Mouse (Mus musculus): ENCODE measurements around the gene Serpinb1c. TPM values are rescaled to one million over a fixed set of nuclear protein-coding genes. Genes with fewer than 3 reads are reported as not detected.

Serpinb1c gene
- polyA plus RNA-seq, 1 experiment from 2014 or later, result not detected

GRCm38 (mm10) chr13:32851967-32852366, 46.0 kb downstream of the Serpinb1c start:
- H3K27ac ChIP-seq (ENCODE audit: low read depth, low read length), result no peak overlapping the region
- peak; percentile 78 for ATAC-seq (ENCODE audit: low FRiP score, low TSS enrichment)
- H3K27me3 ChIP-seq (ENCODE audit: control insufficient read depth, insufficient read depth, low read length), result no peaks in the 10 kb centered on the region
- WGBS, result 10% methylated on average over 7 of the region's 7 CpGs
- H3K9ac ChIP-seq (ENCODE audit: low read depth, low read length), result no peak overlapping the region
- H3K4me3 ChIP-seq (ENCODE audit: low read length), result no peak overlapping the region
- peaks cover 7% of the 10 kb centered on the region; the same call in 1 of the 2 replicates for H3K4me1 ChIP-seq (ENCODE audit: control insufficient read depth, insufficient read depth, low read length)
- no peak overlapping the region for H3K4me2 ChIP-seq (replicated peaks; ENCODE audit: low read depth, low read length)
- H3K9me3 ChIP-seq (ENCODE audit: control insufficient read depth, low read length), result no peaks in the 10 kb centered on the region
- H3K36me3 ChIP-seq (ENCODE audit: control insufficient read depth, insufficient read depth, low read length), result no peaks in the 10 kb centered on the region

GRCm38 (mm10) chr13:32850668-32851404, 47.2 kb downstream of the Serpinb1c start, which contains the start of gene Serpinb1a:
TSS of gene Serpinb1a (minus strand) at chr13:32851185.
- H3K4me2 ChIP-seq (replicated peaks; ENCODE audit: low read depth, low read length), result no peak within 1 kb of the TSS
- no peak within 1 kb of the TSS for H3K4me3 ChIP-seq (ENCODE audit: low read length)
- no peaks in the 10 kb centered on the region for H3K9me3 ChIP-seq (ENCODE audit: control insufficient read depth, low read length)
- no peaks in the 10 kb centered on the region for H3K27me3 ChIP-seq (ENCODE audit: control insufficient read depth, insufficient read depth, low read length)
- H3K36me3 ChIP-seq (ENCODE audit: control insufficient read depth, insufficient read depth, low read length), result no peaks in the 10 kb centered on the region
- ATAC-seq (ENCODE audit: low FRiP score, low TSS enrichment), result no peak; the same call in 1 of the 2 replicates
- H3K4me1 ChIP-seq (ENCODE audit: control insufficient read depth, insufficient read depth, low read length), result peaks cover 7% of the 10 kb centered on the region; the same call in 1 of the 2 replicates
- no peak within 1 kb of the TSS for H3K9ac ChIP-seq (ENCODE audit: low read depth, low read length)
- 45% methylated on average over 10 of the region's 10 CpGs for WGBS
- no peak within 1 kb of the TSS for H3K27ac ChIP-seq (ENCODE audit: low read depth, low read length)

DNA sequence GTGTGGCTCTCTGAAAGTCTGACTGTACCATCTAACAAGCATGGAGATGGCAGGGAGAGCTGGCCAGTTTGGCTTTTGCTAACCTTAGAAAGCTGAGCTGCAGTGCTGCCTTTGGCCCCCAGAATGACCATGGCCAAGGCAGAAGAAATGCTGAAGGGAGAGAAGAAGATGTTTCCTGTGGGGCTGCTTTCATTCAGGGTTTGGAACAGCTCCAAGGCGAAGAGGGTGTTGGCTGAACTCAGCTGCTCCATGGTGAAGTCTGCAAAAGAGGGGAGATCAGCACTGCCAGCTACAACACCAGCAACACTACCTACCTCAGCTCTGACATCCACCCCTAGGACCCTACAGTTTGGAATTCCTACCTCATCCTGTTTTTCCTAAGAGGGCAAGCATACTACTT, 47.9 kb downstream of the Serpinb1c start:
- Histone ChIP-seq H3K4me2 (replicated peaks; ENCODE audit: low read depth, low read length) (no peak overlapping the region), H3K36me3 (ENCODE audit: control insufficient read depth, insufficient read depth, low read length) (no peaks in the 10 kb centered on the region), H3K4me3 (ENCODE audit: low read length) (no peak overlapping the region), H3K27me3 (ENCODE audit: control insufficient read depth, insufficient read depth, low read length) (no peaks in the 10 kb centered on the region), H3K27ac (ENCODE audit: low read depth, low read length) (no peak overlapping the region), H3K4me1 (ENCODE audit: control insufficient read depth, insufficient read depth, low read length) (peaks cover 7% of the 10 kb centered on the region; the same call in 1 of the 2 replicates), H3K9ac (ENCODE audit: low read depth, low read length) (no peak overlapping the region), H3K9me3 (ENCODE audit: control insufficient read depth, low read length) (no peaks in the 10 kb centered on the region)
- no peak for ATAC-seq (ENCODE audit: low FRiP score, low TSS enrichment)
- 76% methylated on average over 1 of the region's 1 CpGs for WGBS

- Histone ChIP-seq H3K9me3 (ENCODE audit: control insufficient read depth, low read length) (no peaks in the 10 kb centered on the region), H3K4me2 (replicated peaks; ENCODE audit: low read depth, low read length) (no peak overlapping the region), H3K4me3 (ENCODE audit: low read length) (no peak overlapping the region), H3K36me3 (ENCODE audit: control insufficient read depth, insufficient read depth, low read length) (no peaks in the 10 kb centered on the region), H3K27me3 (ENCODE audit: control insufficient read depth, insufficient read depth, low read length) (no peaks in the 10 kb centered on the region), H3K4me1 (ENCODE audit: control insufficient read depth, insufficient read depth, low read length) (peaks cover 7% of the 10 kb centered on the region; the same call in 1 of the 2 replicates), H3K27ac (ENCODE audit: low read depth, low read length) (no peak overlapping the region), H3K9ac (ENCODE audit: low read depth, low read length) (no peak overlapping the region)
- ATAC-seq (ENCODE audit: low FRiP score, low TSS enrichment), result peak; percentile 32; the same call in 1 of the 2 replicates
Measured at GRCm38 (mm10) chr13:32849531-32850123, 48.4 kb downstream of the Serpinb1c start.

DNA sequence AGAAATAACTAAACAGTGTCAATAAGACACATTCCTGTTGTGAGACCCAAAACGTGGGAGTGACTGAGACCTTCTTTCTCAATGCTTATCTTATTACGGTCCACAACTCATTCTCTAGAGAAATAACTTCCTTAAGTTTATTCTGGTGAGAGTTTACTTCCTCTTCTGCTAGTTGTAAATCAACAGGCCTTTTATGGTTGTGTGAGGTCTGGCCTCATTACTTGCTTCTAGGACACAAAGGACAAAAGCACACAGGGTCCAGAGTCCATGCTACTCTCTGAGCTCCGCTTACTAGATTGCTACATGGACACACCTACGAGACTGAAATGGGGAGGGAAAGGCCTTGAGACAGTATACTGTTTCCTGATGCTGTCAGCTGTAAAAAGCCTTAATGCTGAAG, 48.9 kb downstream of the Serpinb1c start:
- no peaks in the 10 kb centered on the region for H3K36me3 ChIP-seq (ENCODE audit: control insufficient read depth, insufficient read depth, low read length)
- H3K9ac ChIP-seq (ENCODE audit: low read depth, low read length), result no peak overlapping the region
- H3K4me3 ChIP-seq (ENCODE audit: low read length), result no peak overlapping the region
- peaks cover 7% of the 10 kb centered on the region; the same call in 1 of the 2 replicates for H3K4me1 ChIP-seq (ENCODE audit: control insufficient read depth, insufficient read depth, low read length)
- no peaks in the 10 kb centered on the region for H3K27me3 ChIP-seq (ENCODE audit: control insufficient read depth, insufficient read depth, low read length)
- WGBS, result 13% methylated on average over 4 of the region's 4 CpGs
- H3K4me2 ChIP-seq (replicated peaks; ENCODE audit: low read depth, low read length), result no peak overlapping the region
- H3K9me3 ChIP-seq (ENCODE audit: control insufficient read depth, low read length), result no peaks in the 10 kb centered on the region
- no peak overlapping the region for H3K27ac ChIP-seq (ENCODE audit: low read depth, low read length)
- no peak for ATAC-seq (ENCODE audit: low FRiP score, low TSS enrichment)

DNA sequence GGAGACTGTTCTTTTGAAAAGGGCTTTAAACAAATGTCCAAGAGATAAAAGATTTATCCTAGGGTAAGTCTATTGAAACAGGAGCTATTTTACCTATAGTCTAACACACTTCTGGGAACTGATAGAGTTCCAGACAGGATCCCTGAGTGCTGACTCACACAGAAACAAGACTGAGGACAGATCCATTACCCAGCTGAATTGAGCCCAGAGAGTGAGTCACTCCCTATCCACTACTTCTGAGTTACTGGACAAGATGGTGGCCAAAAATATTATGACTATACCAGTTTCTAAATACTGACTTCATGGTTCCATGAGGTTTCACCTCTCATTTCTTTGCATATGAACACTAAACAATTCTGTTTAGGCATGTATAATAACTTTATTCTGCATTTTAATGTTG, 51.8 kb downstream of the Serpinb1c start:
- no peak overlapping the region for H3K9ac ChIP-seq (ENCODE audit: low read depth, low read length)
- no peaks in the 10 kb centered on the region for H3K27me3 ChIP-seq (ENCODE audit: control insufficient read depth, insufficient read depth, low read length)
- H3K4me2 ChIP-seq (replicated peaks; ENCODE audit: low read depth, low read length), result no peak overlapping the region
- no peak overlapping the region for H3K4me3 ChIP-seq (ENCODE audit: low read length)
- H3K27ac ChIP-seq (ENCODE audit: low read depth, low read length), result no peak overlapping the region
- H3K9me3 ChIP-seq (ENCODE audit: control insufficient read depth, low read length), result no peaks in the 10 kb centered on the region
- peaks cover 7% of the 10 kb centered on the region; the same call in 1 of the 2 replicates for H3K4me1 ChIP-seq (ENCODE audit: control insufficient read depth, insufficient read depth, low read length)
- no peak for ATAC-seq (ENCODE audit: low FRiP score, low TSS enrichment)
- no peaks in the 10 kb centered on the region for H3K36me3 ChIP-seq (ENCODE audit: control insufficient read depth, insufficient read depth, low read length)

GRCm38 (mm10) chr13:32841349-32841748, 56.7 kb downstream of the Serpinb1c start:
- Histone ChIP-seq H3K27ac (ENCODE audit: low read depth, low read length) (no peak overlapping the region), H3K4me1 (ENCODE audit: control insufficient read depth, insufficient read depth, low read length) (no peaks in the 10 kb centered on the region), H3K4me3 (ENCODE audit: low read length) (no peak overlapping the region), H3K4me2 (replicated peaks; ENCODE audit: low read depth, low read length) (no peak overlapping the region), H3K9me3 (ENCODE audit: control insufficient read depth, low read length) (no peaks in the 10 kb centered on the region), H3K36me3 (ENCODE audit: control insufficient read depth, insufficient read depth, low read length) (no peaks in the 10 kb centered on the region), H3K27me3 (ENCODE audit: control insufficient read depth, insufficient read depth, low read length) (no peaks in the 10 kb centered on the region), H3K9ac (ENCODE audit: low read depth, low read length) (no peak overlapping the region)
- ATAC-seq (ENCODE audit: low FRiP score, low TSS enrichment), result no peak
- WGBS, result 83% methylated on average over 3 of the region's 3 CpGs

DNA sequence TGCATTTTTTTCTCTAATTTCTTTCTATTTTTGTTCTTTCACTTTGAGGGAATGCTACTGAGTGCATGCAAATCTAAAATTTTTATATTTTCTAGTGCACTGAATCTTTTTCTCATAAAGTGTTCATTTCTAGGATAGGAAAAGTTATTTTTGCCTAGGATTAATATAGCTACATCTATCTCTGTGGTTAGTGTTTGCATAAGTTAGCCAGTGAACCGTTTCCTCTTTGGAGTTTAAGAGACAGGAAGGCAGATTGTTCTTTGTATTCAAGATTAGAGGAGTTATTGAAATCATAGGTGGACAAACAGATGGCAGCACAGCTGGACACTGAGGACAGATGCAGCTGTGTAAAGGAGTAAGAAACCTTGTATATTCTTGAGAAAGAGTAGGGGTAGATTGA, 58.7 kb downstream of the Serpinb1c start:
- ATAC-seq (ENCODE audit: low FRiP score, low TSS enrichment), result no peak
- Histone ChIP-seq H3K27ac (ENCODE audit: low read depth, low read length) (no peak overlapping the region), H3K4me2 (replicated peaks; ENCODE audit: low read depth, low read length) (no peak overlapping the region), H3K4me3 (ENCODE audit: low read length) (no peak overlapping the region), H3K4me1 (ENCODE audit: control insufficient read depth, insufficient read depth, low read length) (no peaks in the 10 kb centered on the region), H3K9me3 (ENCODE audit: control insufficient read depth, low read length) (no peaks in the 10 kb centered on the region), H3K9ac (ENCODE audit: low read depth, low read length) (no peak overlapping the region), H3K27me3 (ENCODE audit: control insufficient read depth, insufficient read depth, low read length) (no peaks in the 10 kb centered on the region), H3K36me3 (ENCODE audit: control insufficient read depth, insufficient read depth, low read length) (no peaks in the 10 kb centered on the region)
- 57% methylated on average over 1 of the region's 1 CpGs for WGBS

DNA sequence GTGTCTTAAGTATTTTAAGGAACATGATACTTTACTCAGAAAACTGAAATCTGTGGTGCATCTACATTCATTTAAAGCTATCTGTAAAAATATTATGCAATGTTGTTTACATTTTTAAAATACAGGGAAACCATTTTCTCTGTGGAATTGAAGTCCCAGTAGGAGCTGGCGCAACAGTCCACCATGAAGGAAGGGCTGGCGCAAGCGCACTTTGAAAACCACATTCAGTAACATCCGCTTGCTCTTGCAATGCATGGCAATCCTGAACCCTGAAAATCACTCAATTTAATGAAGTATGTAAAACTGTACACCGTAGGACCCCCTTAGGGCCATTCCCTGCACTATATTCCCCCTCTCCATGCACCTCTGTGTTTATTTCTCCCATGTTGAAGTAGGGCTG, 63.5 kb downstream of the Serpinb1c start:
- no peak overlapping the region for H3K9ac ChIP-seq (ENCODE audit: low read depth, low read length)

More for the DNA sequence above, 63.5 kb downstream of the Serpinb1c start:
- WGBS, result 91% methylated on average over 5 of the region's 5 CpGs
- no peak overlapping the region for H3K4me3 ChIP-seq (ENCODE audit: low read length)
- H3K36me3 ChIP-seq (ENCODE audit: control insufficient read depth, insufficient read depth, low read length), result no peaks in the 10 kb centered on the region
- no peaks in the 10 kb centered on the region for H3K4me1 ChIP-seq (ENCODE audit: control insufficient read depth, insufficient read depth, low read length)
- no peaks in the 10 kb centered on the region for H3K9me3 ChIP-seq (ENCODE audit: control insufficient read depth, low read length)
- no peaks in the 10 kb centered on the region for H3K27me3 ChIP-seq (ENCODE audit: control insufficient read depth, insufficient read depth, low read length)
- no peak overlapping the region for H3K27ac ChIP-seq (ENCODE audit: low read depth, low read length)
- ATAC-seq (ENCODE audit: low FRiP score, low TSS enrichment), result no peak
- no peak overlapping the region for H3K4me2 ChIP-seq (replicated peaks; ENCODE audit: low read depth, low read length)
